Comparison of ENCODE assay signal across 7 mouse cellular contexts in genomic region chr2:59697722-59698634, GRCm38 (mm10).
A peak's percentile ranks its signal among the peaks of the same experiment; 100 is the strongest.
DNase-seq lines count a peak whose midpoint lies in the region; ATAC-seq and TF ChIP-seq lines count a peak whose summit lies in the region.

No protein-coding gene starts in this region.

- no peaks in the 10 kb centered on the region for H3K9me3 ChIP-seq in ES-E14 (ENCODE audit: control insufficient read depth, insufficient read depth, low read depth, low read length)
- H3K9me3 ChIP-seq in forebrain, postnatal 0 days (ENCODE audit: low read length): no peaks in the 10 kb centered on the region
- H3K9me3 ChIP-seq in limb, embryonic 15.5 days: no peaks in the 10 kb centered on the region
- H3K9me3 ChIP-seq in neural tube, embryonic 15.5 days (replicated peaks): no peaks in the 10 kb centered on the region

- H3K9ac ChIP-seq in ES-E14 (ENCODE audit: insufficient read depth, low read depth, low read length, poor library complexity, severe bottlenecking): peak overlapping the region; percentile 45; the same call in 1 of the 2 replicates
- 0 out of 2 replicates have a peak overlapping the region, but pooled peaks have one; percentile 14 for H3K9ac ChIP-seq in forebrain, postnatal 0 days
- no peak overlapping the region for H3K9ac ChIP-seq in limb, embryonic 15.5 days
- no peak overlapping the region for H3K9ac ChIP-seq in neural tube, embryonic 15.5 days (replicated peaks)

- H3K27ac ChIP-seq in ES-E14 (ENCODE audit: insufficient read depth, low read depth, low read length, poor library complexity, severe bottlenecking): peak overlapping the region; percentile 96
- H3K27ac ChIP-seq in forebrain, postnatal 0 days (ENCODE audit: low read depth, low read length): peak overlapping the region; percentile 50; the same call in 1 of the 2 replicates
- H3K27ac ChIP-seq in limb, embryonic 15.5 days: no peak overlapping the region; the same call in 1 of the 2 replicates
- H3K27ac ChIP-seq in neural tube, embryonic 15.5 days (replicated peaks): peak overlapping the region; percentile 37; the same call in 1 of the 2 replicates

- in situ Hi-C loops in ES-E14 (cut with MboI; ENCODE audit: low sequenced_read_pairs in 2 of 2, unreplicated experiment in 2 of 2): no loop called here

- DNase-seq in ES-E14 (ENCODE audit: low read depth, low spot score): peak; percentile 76
- peak; percentile 86 for DNase-seq in ZHBTc4 (ENCODE audit: low read depth, low spot score)
- no peak for DNase-seq in forebrain, postnatal 0 days
- no peak for DNase-seq in thymus, postnatal 10 days (ENCODE audit: low spot score in 2 of 2)

- TF ChIP-seq CTCF in forebrain, postnatal 0 days (IDR thresholded peaks at IDR 0.05; ENCODE audit: low read depth): no peak

- peak; percentile 90 for ATAC-seq in forebrain, postnatal 0 days
- no peak for ATAC-seq in limb, embryonic 15.5 days (ENCODE audit: insufficient number of reproducible peaks, low FRiP score, low TSS enrichment, low read depth)
- peak; percentile 79 for ATAC-seq in neural tube, embryonic 15.5 days (ENCODE audit: low FRiP score)
- ATAC-seq in activated CD4-positive, CD25-positive, alpha-beta regulatory T cell, adult 4 months: no peak

- H3K36me3 ChIP-seq in ES-E14 (ENCODE audit: control insufficient read depth, insufficient read depth, low read length, poor library complexity, severe bottlenecking): peaks cover 5% of the 10 kb centered on the region
- H3K36me3 ChIP-seq in forebrain, postnatal 0 days (ENCODE audit: insufficient read depth): no peaks in the 10 kb centered on the region
- no peaks in the 10 kb centered on the region for H3K36me3 ChIP-seq in limb, embryonic 15.5 days
- no peaks in the 10 kb centered on the region for H3K36me3 ChIP-seq in neural tube, embryonic 15.5 days

- H3K4me3 ChIP-seq in ES-E14 (ENCODE audit: insufficient read depth in 1 of 2, low read depth in 1 of 2, low read length in 2 of 2, poor library complexity in 1 of 2, severe bottlenecking in 1 of 2): peak overlapping the region; percentile 41 to 64
- H3K4me3 ChIP-seq in forebrain, postnatal 0 days (ENCODE audit: low read depth, low read length): 0 out of 2 replicates have a peak overlapping the region, but pooled peaks have one; percentile 1
- H3K4me3 ChIP-seq in limb, embryonic 15.5 days: no peak overlapping the region
- peak overlapping the region; percentile 14; the same call in 1 of the 2 replicates for H3K4me3 ChIP-seq in neural tube, embryonic 15.5 days (replicated peaks)

- peak overlapping the region; percentile 38 for H3K4me2 ChIP-seq in forebrain, postnatal 0 days (ENCODE audit: low read depth)
- H3K4me2 ChIP-seq in limb, embryonic 15.5 days: peak overlapping the region; percentile 35; the same call in 1 of the 2 replicates
- peak overlapping the region; percentile 47 for H3K4me2 ChIP-seq in neural tube, embryonic 15.5 days

- no peaks in the 10 kb centered on the region for H3K27me3 ChIP-seq in forebrain, postnatal 0 days (ENCODE audit: insufficient read depth, low read length)
- no peaks in the 10 kb centered on the region for H3K27me3 ChIP-seq in limb, embryonic 15.5 days
- H3K27me3 ChIP-seq in neural tube, embryonic 15.5 days (replicated peaks): no peaks in the 10 kb centered on the region

- H3K4me1 ChIP-seq in ES-E14 (ENCODE audit: control insufficient read depth in 2 of 2, insufficient read depth in 2 of 2, low read length in 2 of 2, poor library complexity in 1 of 2): peaks cover 16 to 17% of the 10 kb centered on the region in 2 experiments
- peaks cover 13% of the 10 kb centered on the region; the same call in 1 of the 2 replicates for H3K4me1 ChIP-seq in forebrain, postnatal 0 days (ENCODE audit: insufficient read depth)
- peaks cover 27% of the 10 kb centered on the region for H3K4me1 ChIP-seq in limb, embryonic 15.5 days
- peaks cover 15% of the 10 kb centered on the region for H3K4me1 ChIP-seq in neural tube, embryonic 15.5 days

- 2% methylated on average over 16 of the region's 16 CpGs for WGBS in forebrain, postnatal 0 days
- 4% methylated on average over 16 of the region's 16 CpGs for WGBS in limb, embryonic 15.5 days
- WGBS in neural tube, embryonic 15.5 days: 3% methylated on average over 16 of the region's 16 CpGs

TF ChIP-seq in ES-E14, 5 proteins besides CTCF, POLR2A, EP300 and RAD21:
- TF ChIP-seq ZC3H11A (IDR thresholded peaks at IDR 0.05; ENCODE audit: borderline replicate concordance, low read depth, low read length) (no peak), CHD2 (IDR thresholded peaks at IDR 0.05; ENCODE audit: low read depth, low read length) (no peak), MAFK (IDR thresholded peaks at IDR 0.05; ENCODE audit: insufficient read depth, low read depth, low read length) (no peak), HCFC1 (IDR thresholded peaks at IDR 0.05; ENCODE audit: borderline replicate concordance, insufficient read depth, low read length) (no peak), ZNF384 (IDR thresholded peaks at IDR 0.05; ENCODE audit: low read depth, low read length) (peak; percentile 80; the same call in 1 of the 2 replicates)
TF ChIP-seq in ES-E14: peak in this region for 1.

Comparison
In these comparisons a context has a peak if more than half of its experiments do, and no peak if none do; other contexts are left out.
1. DNase-seq: peak in ES-E14 (single experiment) and ZHBTc4 (single experiment); none in forebrain, postnatal 0 days (single experiment) and thymus, postnatal 10 days (0 of 2).
2. H3K9ac ChIP-seq: peak in ES-E14 (single experiment) and forebrain, postnatal 0 days (single experiment); none in limb, embryonic 15.5 days (single experiment) and neural tube, embryonic 15.5 days (single experiment).
3. ATAC-seq: peak in forebrain, postnatal 0 days (single experiment) and neural tube, embryonic 15.5 days (single experiment); none in limb, embryonic 15.5 days (single experiment) and activated CD4-positive, CD25-positive, alpha-beta regulatory T cell, adult 4 months (single experiment).
4. Peak in every context shown above with its lines, with median percentiles within 50 percentile points of each other: H3K4me2 ChIP-seq.